8 mouse cellular contexts compared by ENCODE assay signal in the genomic region with DNA sequence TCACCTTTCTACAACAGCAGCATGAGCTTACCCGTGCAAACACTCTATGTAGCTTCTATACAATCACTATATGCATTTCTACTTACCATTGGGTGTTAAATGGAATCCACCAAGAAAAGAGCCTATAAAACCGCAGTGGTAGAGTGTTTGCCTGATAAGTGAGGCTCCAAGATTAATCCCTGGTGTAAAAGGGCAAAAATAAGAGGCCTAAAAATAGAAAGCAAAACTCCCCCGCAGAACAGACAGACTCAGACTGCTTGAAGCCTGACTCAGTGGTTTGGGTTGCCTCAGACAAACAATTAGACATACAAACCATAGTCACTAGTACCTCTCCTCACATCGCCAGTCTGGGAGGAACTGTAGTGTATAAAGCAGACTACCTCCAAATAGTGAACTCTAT. TPM values are rescaled to one million over a fixed set of nuclear protein-coding genes. Genes with fewer than 3 reads are reported as not detected.
DNase-seq lines count a peak whose midpoint lies in the region; ATAC-seq and TF ChIP-seq lines count a peak whose summit lies in the region.

Ankrd37 (minus strand) TSS at position 112 of the 400 bp plus-strand sequence.

- H3K27ac ChIP-seq in heart, embryonic 11.5 days (ENCODE audit: low read depth, low read length), result peak within 1 kb of the TSS; percentile 54
- peak within 1 kb of the TSS; percentile 68 for H3K27ac ChIP-seq in heart, postnatal 0 days (ENCODE audit: low read depth)
- H3K27ac ChIP-seq in midbrain, embryonic 13.5 days, result no peak within 1 kb of the TSS

- H3K27me3 ChIP-seq in heart, embryonic 11.5 days (ENCODE audit: control insufficient read depth, insufficient read depth, low read length), result no peaks in the 10 kb centered on the region
- peaks cover under 1% of the 10 kb centered on the region; the same call in 1 of the 2 replicates for H3K27me3 ChIP-seq in G1E (ENCODE audit: insufficient read depth, low read length)
- H3K27me3 ChIP-seq in heart, postnatal 0 days (ENCODE audit: control insufficient read depth, insufficient read depth, low read length), result no peaks in the 10 kb centered on the region
- no peaks in the 10 kb centered on the region for H3K27me3 ChIP-seq in midbrain, embryonic 13.5 days

- ATAC-seq in heart, embryonic 11.5 days (replicated peaks; ENCODE audit: insufficient number of reproducible peaks, low FRiP score, low TSS enrichment), result no peak
- no peak; the same call in 1 of the 2 replicates for ATAC-seq in G1E (ENCODE audit: extremely low read depth, insufficient number of reproducible peaks, low FRiP score, poor library complexity, severe bottlenecking)
- peak; percentile 49; the same call in 1 of the 2 replicates for ATAC-seq in heart, postnatal 0 days (ENCODE audit: insufficient read depth, low read depth)
- no peak for ATAC-seq in midbrain, embryonic 13.5 days

- no peak within 1 kb of the TSS for H3K4me3 ChIP-seq in heart, embryonic 11.5 days (ENCODE audit: low read depth, low read length)
- H3K4me3 ChIP-seq in G1E (ENCODE audit: low read depth, low read length), result no peak within 1 kb of the TSS; the same call in 1 of the 2 replicates
- no peak within 1 kb of the TSS for H3K4me3 ChIP-seq in heart, postnatal 0 days (ENCODE audit: low read depth, low read length)
- H3K4me3 ChIP-seq in midbrain, embryonic 13.5 days (replicated peaks), result no peak within 1 kb of the TSS

- no peak for TF ChIP-seq CTCF in G1E (IDR thresholded peaks at IDR 0.05; ENCODE audit: low read depth, low read length)
- TF ChIP-seq CTCF in heart, postnatal 0 days (IDR thresholded peaks at IDR 0.05; ENCODE audit: low read depth), result no peak

- 39% methylated on average over 4 of the region's 4 CpGs for WGBS in heart, embryonic 11.5 days (ENCODE audit: insufficient replicate concordance)
- 24% methylated on average over 4 of the region's 4 CpGs for WGBS in heart, postnatal 0 days
- 77% methylated on average over 4 of the region's 4 CpGs for WGBS in midbrain, embryonic 13.5 days

- no peaks in the 10 kb centered on the region for H3K9me3 ChIP-seq in heart, embryonic 11.5 days (replicated peaks; ENCODE audit: control insufficient read depth, low read length)
- no peaks in the 10 kb centered on the region; the same call in 1 of the 2 replicates for H3K9me3 ChIP-seq in G1E (replicated peaks)
- H3K9me3 ChIP-seq in heart, postnatal 0 days (replicated peaks; ENCODE audit: control insufficient read depth, low read length), result no peaks in the 10 kb centered on the region
- no peaks in the 10 kb centered on the region for H3K9me3 ChIP-seq in midbrain, embryonic 13.5 days

- H3K36me3 ChIP-seq in heart, embryonic 11.5 days (ENCODE audit: control insufficient read depth, insufficient read depth, low read length), result no peaks in the 10 kb centered on the region
- H3K36me3 ChIP-seq in G1E (replicated peaks), result no peaks in the 10 kb centered on the region
- no peaks in the 10 kb centered on the region for H3K36me3 ChIP-seq in heart, postnatal 0 days (replicated peaks; ENCODE audit: control insufficient read depth, insufficient read depth, low read length)
- no peaks in the 10 kb centered on the region for H3K36me3 ChIP-seq in midbrain, embryonic 13.5 days

- 0 out of 2 replicates have a peak within 1 kb of the TSS, but pooled peaks have one; percentile 30 for H3K9ac ChIP-seq in heart, embryonic 11.5 days (ENCODE audit: low read depth, low read length)
- H3K9ac ChIP-seq in heart, postnatal 0 days (replicated peaks; ENCODE audit: low read depth, low read length), result no peak within 1 kb of the TSS
- no peak within 1 kb of the TSS for H3K9ac ChIP-seq in midbrain, embryonic 13.5 days (replicated peaks)

- DNase-seq in heart, adult 11 months, result no peak
- no peak for DNase-seq in G1E (ENCODE audit: low spot score)
- DNase-seq in heart, postnatal 0 days (ENCODE audit: low spot score), result peak; percentile 31
- no peak for DNase-seq in layer of hippocampus, adult 8-10 months (ENCODE audit: low spot score in 2 of 2)
- DNase-seq in gastrocnemius, adult 18-20 months (ENCODE audit: low spot score), result no peak
- DNase-seq in left cerebral cortex, adult 9 months (ENCODE audit: low spot score in 2 of 2), result no peak

- H3K4me2 ChIP-seq in heart, embryonic 11.5 days, result peak within 1 kb of the TSS; percentile 3
- H3K4me2 ChIP-seq in heart, postnatal 0 days (ENCODE audit: low read depth, low read length), result peak within 1 kb of the TSS; percentile 29
- no peak within 1 kb of the TSS for H3K4me2 ChIP-seq in midbrain, embryonic 13.5 days (replicated peaks)

- TF ChIP-seq EP300 in heart, postnatal 0 days (IDR thresholded peaks at IDR 0.05; ENCODE audit: low read depth), result no peak

- H3K4me1 ChIP-seq in heart, embryonic 11.5 days (ENCODE audit: control insufficient read depth, insufficient read depth, low read length), result peaks cover 11% of the 10 kb centered on the region
- peaks cover 35% of the 10 kb centered on the region for H3K4me1 ChIP-seq in G1E (ENCODE audit: insufficient read depth, low read depth, low read length)
- peaks cover 18% of the 10 kb centered on the region for H3K4me1 ChIP-seq in heart, postnatal 0 days (ENCODE audit: control insufficient read depth, insufficient read depth)
- peaks cover 4% of the 10 kb centered on the region for H3K4me1 ChIP-seq in midbrain, embryonic 13.5 days (replicated peaks)

RNA-seq across cellular contexts. Expression of gene Ankrd37, which starts in this region (rescaled TPM):
- polyA plus RNA-seq in heart, embryonic 11.5 days (2014; fragmentation: Nextera tagmentation; extraction: Ambion mirVana), result 11.0 and 13.9 TPM in 2 replicates
- 39.4 and 49.1 TPM in 2 replicates for total RNA-seq in G1E (2014; fragmentation: Nextera tagmentation)
- total RNA-seq in G1E (2017), result 90.4 and 110 TPM in 2 replicates
- polyA plus RNA-seq in G1E (2012), result 11.9 and 15.2 TPM in 2 replicates
- total RNA-seq in heart, postnatal 0 days (2014; rRNA removed; ENCODE audit: low replicate concordance), result 1.2 and 42.2 TPM in 2 replicates
- polyA plus RNA-seq in heart, postnatal 0 days (2015; fragmentation: Nextera tagmentation; extraction: Ambion mirVana), result 10.2 and 14.3 TPM in 2 replicates
- polyA plus RNA-seq in midbrain, embryonic 13.5 days (2015; fragmentation: Nextera tagmentation; extraction: Ambion mirVana), result 32.3 and 32.6 TPM in 2 replicates
- 1 to 10 TPM; 7.5 to 8.7 (median 8.4) TPM for total RNA-seq in layer of hippocampus, adult 8-10 months (2022)
- total RNA-seq in gastrocnemius, adult 18-20 months (2021), result 1 to 10 TPM; 2.3 to 2.9 TPM
